Mouse (Mus musculus) ES-Bruce4 (cell line): ENCODE measurements around the gene Mosmo. TPM values are rescaled to one million over a fixed set of nuclear protein-coding genes. Genes with fewer than 3 reads are reported as not detected.

Source experiments
- H3K27ac ChIP-seq: 2 replicates; pipeline ENCODE4 v1.5.1; 2012; ENCODE audit warnings: low read length, inconsistent platforms; ENCODE audit not compliant: insufficient read depth
- H3K27me3 ChIP-seq: 2 replicates; pipeline ENCODE4 v1.6.1; 2012; ENCODE audit warnings: mild to moderate bottlenecking, low read length, inconsistent platforms; ENCODE audit not compliant: control insufficient read depth, poor library complexity, insufficient read depth, severe bottlenecking
- H3K36me3 ChIP-seq: 2 replicates; pipeline ENCODE4 v1.6.1; 2012; ENCODE audit warnings: inconsistent platforms, mild to moderate bottlenecking, low read length, moderate library complexity; ENCODE audit not compliant: control insufficient read depth, poor library complexity, insufficient read depth, severe bottlenecking
- H3K4me1 ChIP-seq: one replicate; pipeline ENCODE4 v1.8.1; 2011; ENCODE audit warnings: low read length; ENCODE audit not compliant: control insufficient read depth, insufficient read depth
- H3K4me3 ChIP-seq: 2 replicates; pipeline ENCODE4 v1.5.1; 2011; ENCODE audit warnings: low read depth, mild to moderate bottlenecking, low read length
- H3K9ac ChIP-seq: 2 replicates; pipeline ENCODE4 v1.6.1; 2012; ENCODE audit warnings: low read depth, mild to moderate bottlenecking, inconsistent platforms; ENCODE audit not compliant: poor library complexity, severe bottlenecking
- H3K9me3 ChIP-seq: replicated peaks from 2 replicates; pipeline ENCODE4 v1.6.1; 2012; ENCODE audit warnings: mild to moderate bottlenecking, low read length, inconsistent platforms; ENCODE audit not compliant: control insufficient read depth, poor library complexity, insufficient read depth, severe bottlenecking
- CTCF ChIP-seq: IDR thresholded peaks from one replicate; pipeline ENCODE4 v1.8.1; 2011; ENCODE audit warnings: low read depth, low read length
- EP300 ChIP-seq: IDR thresholded peaks from 2 replicates; pipeline ENCODE4 v1.6.1; 2011; ENCODE audit warnings: low read depth, low read length; ENCODE audit not compliant: insufficient read depth
- POLR2A ChIP-seq: IDR thresholded peaks from one replicate; pipeline ENCODE4 v1.8.1; 2011; ENCODE audit warnings: low read length; ENCODE audit not compliant: insufficient read depth
- polyA plus RNA-seq: library from polyadenylated mRNA; stranded (reverse); fragments of >200 nt; gene quantifications from 2 replicates; pipeline ENCODE4 v1.2.4, GENCODE M21; 2011; ENCODE audit warnings: low read depth; ENCODE audit not compliant: missing spikeins, insufficient read depth, insufficient read length

The Mosmo gene
- polyA plus RNA-seq, 1 experiment, result 35.7 TPM

- H3K4me3 ChIP-seq, result no peak overlapping the region
- no peak for TF ChIP-seq POLR2A
- TF ChIP-seq CTCF, result no peak
- TF ChIP-seq EP300, result no peak
- H3K36me3 ChIP-seq, result no peaks in the 10 kb centered on the region
- H3K27me3 ChIP-seq, result no peaks in the 10 kb centered on the region
- H3K9me3 ChIP-seq, result no peaks in the 10 kb centered on the region
- H3K27ac ChIP-seq, result no peak overlapping the region
- H3K4me1 ChIP-seq, result no peaks in the 10 kb centered on the region
- peak overlapping the region; percentile 6; the same call in 1 of the 2 replicates for H3K9ac ChIP-seq
Measured at GRCm38 (mm10) chr7:120679023-120679422, 1.6 kb downstream of the Mosmo start.

- Histone ChIP-seq H3K9me3 (no peaks in the 10 kb centered on the region), H3K36me3 (no peaks in the 10 kb centered on the region), H3K27me3 (no peaks in the 10 kb centered on the region), H3K9ac (no peak overlapping the region), H3K4me3 (no peak overlapping the region), H3K4me1 (no peaks in the 10 kb centered on the region), H3K27ac (no peak overlapping the region)
- TF ChIP-seq POLR2A, result no peak
- TF ChIP-seq EP300, result no peak
- no peak for TF ChIP-seq CTCF
Measured at GRCm38 (mm10) chr7:120682002-120682401, 4.6 kb downstream of the Mosmo start.

DNA sequence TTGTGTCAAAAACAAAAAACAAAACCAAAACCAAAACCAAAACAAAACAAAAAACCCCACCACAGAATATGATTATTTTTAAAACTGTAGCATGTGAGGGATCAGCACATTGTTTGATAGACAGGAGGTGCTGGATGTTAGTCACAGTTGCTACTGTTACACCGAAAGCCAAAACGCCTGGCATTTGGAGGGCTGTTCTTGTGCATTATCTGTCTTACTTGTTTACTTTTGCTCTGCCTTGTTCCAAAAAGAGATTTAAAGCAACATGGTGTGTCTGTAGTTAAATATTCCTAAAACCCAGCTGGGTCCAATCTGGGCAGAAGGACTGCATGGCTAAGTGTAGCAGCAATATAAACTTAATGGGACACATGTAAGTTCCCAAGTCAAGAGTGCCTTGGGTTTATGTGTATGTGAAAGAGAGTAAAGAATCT, 7.3 kb downstream of the Mosmo start:
- no peaks in the 10 kb centered on the region for H3K9me3 ChIP-seq
- H3K27ac ChIP-seq, result no peak overlapping the region
- no peaks in the 10 kb centered on the region for H3K27me3 ChIP-seq
- TF ChIP-seq EP300 (no peak), CTCF (no peak), POLR2A (no peak)
- no peaks in the 10 kb centered on the region for H3K4me1 ChIP-seq
- no peak overlapping the region for H3K9ac ChIP-seq
- no peak overlapping the region for H3K4me3 ChIP-seq
- no peaks in the 10 kb centered on the region; the same call in 1 of the 2 replicates for H3K36me3 ChIP-seq

GRCm38 (mm10) chr7:120685227-120685626, 7.8 kb downstream of the Mosmo start:
- Histone ChIP-seq H3K4me1 (no peaks in the 10 kb centered on the region), H3K27ac (no peak overlapping the region), H3K4me3 (no peak overlapping the region), H3K9me3 (no peaks in the 10 kb centered on the region), H3K36me3 (no peaks in the 10 kb centered on the region; the same call in 1 of the 2 replicates), H3K27me3 (no peaks in the 10 kb centered on the region), H3K9ac (no peak overlapping the region)
- TF ChIP-seq POLR2A (no peak), CTCF (no peak), EP300 (no peak)

- Histone ChIP-seq H3K9me3 (no peaks in the 10 kb centered on the region), H3K4me3 (no peak overlapping the region), H3K27me3 (no peaks in the 10 kb centered on the region), H3K27ac (no peak overlapping the region), H3K9ac (no peak overlapping the region), H3K36me3 (no peaks in the 10 kb centered on the region; the same call in 1 of the 2 replicates), H3K4me1 (peaks cover 3% of the 10 kb centered on the region)
- TF ChIP-seq POLR2A (no peak), CTCF (peak; percentile 61)
Measured at GRCm38 (mm10) chr7:120690634-120691033, 13.2 kb downstream of the Mosmo start.

DNA sequence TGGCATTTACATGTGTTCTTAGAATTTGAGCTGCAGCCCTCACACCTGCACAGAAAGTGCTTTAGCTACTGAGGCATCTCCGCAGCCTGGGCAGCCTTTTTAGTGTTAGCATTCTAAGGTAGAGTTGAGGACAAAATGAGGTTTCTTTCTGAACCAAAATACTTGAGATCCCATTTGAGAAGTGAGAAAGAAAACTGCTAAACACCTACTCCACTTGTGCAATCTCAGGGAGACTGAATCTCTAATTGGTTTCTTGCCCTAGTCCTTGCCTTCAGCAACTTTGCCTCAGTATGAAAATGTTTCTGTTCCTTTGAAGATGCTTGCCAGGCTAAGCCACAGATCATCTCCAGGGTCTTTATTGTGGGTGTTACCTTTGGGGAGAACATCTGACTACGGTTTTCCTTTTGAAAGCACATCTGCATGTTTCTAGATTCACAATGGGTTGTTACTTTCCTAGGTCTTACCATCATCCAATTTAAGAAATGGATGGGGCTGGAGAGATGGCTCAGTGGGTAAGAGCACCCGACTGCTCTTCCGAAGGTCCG, 16.5 kb downstream of the Mosmo start:
- Histone ChIP-seq H3K4me3 (no peak overlapping the region), H3K36me3 (no peaks in the 10 kb centered on the region; the same call in 1 of the 2 replicates), H3K27ac (no peak overlapping the region), H3K9me3 (no peaks in the 10 kb centered on the region), H3K4me1 (peaks cover 5% of the 10 kb centered on the region), H3K27me3 (no peaks in the 10 kb centered on the region), H3K9ac (no peak overlapping the region)
- no peak for TF ChIP-seq CTCF
- TF ChIP-seq EP300, result no peak
